Mouse (Mus musculus) left cerebral cortex, adult 11 months (tissue): ENCODE data around the gene Tnrc6a.

Source experiments
- DNase-seq: peaks from one replicate; pipeline ENCODE4 v3.0.0; 2022; ENCODE audit warnings: low spot score

The Tnrc6a gene

GRCm38 (mm10) chr7:123189762-123190161 lies 66.1 kb downstream of the Tnrc6a start:
- DNase-seq: no peak

- no peak for DNase-seq
Observed at GRCm38 (mm10) chr7:123191731-123192130, 68.0 kb downstream of the Tnrc6a start.

DNA sequence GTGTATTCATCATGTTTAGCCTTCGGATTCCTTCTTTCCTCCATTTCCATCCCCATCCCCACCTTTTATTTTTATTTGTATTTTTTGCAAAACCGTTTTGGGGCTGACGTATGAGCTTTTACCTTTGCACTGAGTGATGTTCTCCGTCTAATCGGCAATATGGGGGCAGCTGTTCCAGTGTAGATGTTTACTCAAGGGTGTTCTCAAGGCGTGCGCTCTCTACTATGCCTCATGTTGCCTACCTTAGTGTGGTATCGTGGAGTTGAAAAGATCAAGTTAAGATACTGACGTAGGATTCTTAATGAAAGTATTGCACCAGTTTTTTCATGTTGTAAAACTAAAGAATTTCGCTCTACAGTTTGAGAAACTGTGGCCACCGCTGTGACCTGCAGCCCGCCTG lies 69.5 kb downstream of the Tnrc6a start:
- no peak for DNase-seq

DNA sequence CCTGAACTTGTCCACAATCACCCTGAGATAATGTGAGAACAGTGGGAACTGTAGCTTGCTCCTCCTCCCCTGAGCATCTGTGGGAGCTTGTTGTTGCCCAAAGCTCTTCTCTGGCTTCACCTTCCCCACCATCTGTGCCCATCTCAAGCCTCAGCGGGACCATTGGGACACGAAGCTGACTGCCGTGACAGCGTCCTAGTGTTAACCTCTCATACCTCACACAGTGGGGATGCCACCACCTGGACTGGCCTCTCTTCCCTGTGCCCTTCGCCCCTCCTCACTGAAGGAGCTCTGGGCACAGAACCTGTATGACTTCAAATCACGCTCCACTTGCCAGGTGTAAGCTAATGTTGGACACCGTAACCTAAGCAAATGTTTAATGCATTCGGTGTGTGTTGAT lies 71.0 kb downstream of the Tnrc6a start:
- no peak for DNase-seq

- no peak for DNase-seq
Observed at GRCm38 (mm10) chr7:123196432-123196831, 72.7 kb downstream of the Tnrc6a start.

DNA sequence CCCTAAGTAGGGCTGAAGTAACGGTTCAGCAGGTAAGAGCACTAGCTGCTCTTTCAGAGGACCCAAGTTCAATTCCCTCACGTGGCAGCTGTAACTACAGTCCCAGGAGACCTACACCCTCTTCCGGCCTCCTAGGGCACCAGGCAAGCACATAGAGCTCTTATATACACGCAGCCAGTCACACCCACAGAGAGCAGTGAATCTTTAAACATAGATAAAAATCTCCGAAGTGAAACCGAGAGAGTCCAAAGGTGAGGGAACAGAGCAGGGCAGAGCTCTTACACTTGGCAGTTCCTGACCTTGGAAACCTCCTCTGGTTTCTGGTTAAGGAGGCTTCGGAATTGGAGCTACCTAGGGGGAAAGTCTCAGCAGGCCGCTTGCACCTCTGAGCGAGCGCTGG lies 75.0 kb downstream of the Tnrc6a start:
- no peak for DNase-seq

GRCm38 (mm10) chr7:123199151-123199550 lies 75.5 kb downstream of the Tnrc6a start:
- DNase-seq: no peak

DNA sequence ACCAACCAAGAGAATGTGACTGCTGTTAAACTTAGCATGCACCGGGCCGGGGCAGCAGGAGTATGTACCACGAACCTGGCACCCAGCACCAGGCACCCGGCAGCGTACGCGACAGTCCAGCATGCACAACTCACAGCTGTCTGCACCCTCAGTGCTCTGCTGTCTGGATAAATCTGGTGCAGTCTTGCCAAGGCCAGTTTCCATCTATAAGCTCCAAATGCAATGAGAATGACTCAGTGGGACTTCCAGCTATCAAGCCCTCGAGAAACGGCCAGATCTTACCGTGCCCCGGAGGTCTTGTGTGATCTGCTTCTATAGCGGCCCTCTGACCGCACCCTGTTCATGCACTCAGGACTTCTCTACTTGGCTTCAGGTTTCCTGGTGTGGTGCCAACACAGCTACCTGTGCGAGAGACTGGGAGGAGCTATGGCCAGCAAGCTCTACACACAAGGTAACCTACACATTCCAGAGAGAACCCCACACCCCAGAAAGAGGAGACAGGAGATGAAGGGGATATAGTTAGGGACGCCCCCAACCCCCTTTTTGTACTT lies 76.0 kb downstream of the Tnrc6a start:
- DNase-seq: no peak

GRCm38 (mm10) chr7:123200722-123201121 lies 77.0 kb downstream of the Tnrc6a start:
- DNase-seq: no peak

GRCm38 (mm10) chr7:123205261-123205660 lies 81.6 kb downstream of the Tnrc6a start:
- no peak for DNase-seq

GRCm38 (mm10) chr7:123207561-123207960 lies 83.9 kb downstream of the Tnrc6a start:
- no peak for DNase-seq

- no peak for DNase-seq
Observed at GRCm38 (mm10) chr7:123209864-123210263, 86.2 kb downstream of the Tnrc6a start.

DNA sequence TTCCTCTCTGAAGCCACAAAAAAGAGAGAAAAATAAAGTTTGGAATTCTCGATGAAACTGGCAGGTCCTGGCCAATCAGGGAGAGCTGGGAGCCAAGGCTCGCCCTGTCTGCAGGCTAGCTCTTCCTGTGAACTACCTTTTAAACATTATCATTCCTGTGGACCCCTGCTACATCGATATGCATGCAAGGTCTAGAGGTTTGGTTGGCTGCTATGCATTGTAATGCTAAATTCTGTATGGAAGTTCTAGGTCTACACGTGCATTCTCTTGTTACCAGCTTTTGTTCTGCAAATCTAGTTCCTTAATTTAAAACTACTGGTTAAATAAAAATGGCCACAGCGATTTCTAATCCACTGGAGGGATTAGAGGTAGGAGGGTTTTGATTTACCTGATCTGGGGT lies 87.8 kb downstream of the Tnrc6a start:
- DNase-seq: no peak

- no peak for DNase-seq
Observed at GRCm38 (mm10) chr7:123212316-123212715, 88.6 kb downstream of the Tnrc6a start.

DNA sequence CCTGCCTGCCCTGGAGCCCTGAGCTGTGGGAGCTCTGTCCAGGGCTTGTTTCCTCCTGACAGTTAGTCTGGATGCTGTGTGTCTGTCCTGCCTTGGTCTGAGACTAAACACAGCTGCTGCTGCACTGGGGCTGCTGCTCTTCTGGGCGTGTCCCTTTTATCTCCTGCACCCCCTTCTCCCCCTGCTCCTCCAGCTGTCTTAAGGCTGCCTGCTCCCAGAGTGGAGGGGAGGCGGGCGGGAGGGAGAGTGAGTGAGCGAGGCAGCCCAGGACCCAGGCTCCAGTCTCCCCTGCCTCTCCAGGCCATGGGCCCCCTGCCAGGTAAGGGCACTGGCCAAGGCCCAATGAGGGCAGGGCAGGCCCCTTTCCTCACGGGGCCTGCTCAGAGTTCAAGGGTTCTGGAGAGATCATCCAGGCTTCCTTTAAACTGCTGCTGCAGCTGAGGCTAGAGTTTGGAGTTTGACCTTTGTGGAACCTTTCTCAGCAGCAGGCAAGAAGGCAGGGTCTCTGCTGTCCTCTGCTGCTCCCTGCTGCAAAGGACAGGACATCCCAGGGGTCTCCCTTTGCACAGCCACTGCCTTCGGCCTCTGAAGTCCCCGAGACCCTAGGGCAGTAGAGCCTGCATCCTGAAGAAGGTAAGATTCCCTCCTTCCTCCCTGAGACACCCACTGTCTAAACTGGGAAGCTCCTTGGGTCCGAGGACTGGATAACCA lies 90.8 kb downstream of the Tnrc6a start, which contains the start of gene Slc5a11:
Slc5a11 (plus strand) TSS at position 416 of the 711 bp plus-strand sequence.
- DNase-seq: no peak

DNA sequence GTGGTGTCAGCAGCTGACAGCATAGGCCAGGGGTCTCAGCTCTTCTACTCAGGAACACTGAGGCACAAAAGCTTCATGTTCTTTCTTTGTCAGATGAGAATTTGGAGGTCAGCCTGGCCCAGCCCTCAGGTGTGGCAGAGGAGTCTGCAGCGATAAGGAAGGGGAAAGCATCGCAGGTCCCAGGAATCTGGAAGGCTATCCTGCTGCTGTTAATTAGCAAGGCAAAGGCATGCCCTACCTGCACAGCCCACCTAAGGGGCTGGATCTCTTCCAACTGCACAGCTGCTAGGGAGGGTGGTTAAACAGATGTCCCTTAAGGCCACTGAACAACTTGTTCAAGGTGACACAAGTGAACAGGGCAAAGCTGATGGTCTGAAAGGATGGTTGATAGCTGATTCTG lies 91.5 kb downstream of the Tnrc6a start:
- no peak for DNase-seq

- DNase-seq: no peak
Observed at GRCm38 (mm10) chr7:123217448-123218354, 94.0 kb downstream of the Tnrc6a start.

DNA sequence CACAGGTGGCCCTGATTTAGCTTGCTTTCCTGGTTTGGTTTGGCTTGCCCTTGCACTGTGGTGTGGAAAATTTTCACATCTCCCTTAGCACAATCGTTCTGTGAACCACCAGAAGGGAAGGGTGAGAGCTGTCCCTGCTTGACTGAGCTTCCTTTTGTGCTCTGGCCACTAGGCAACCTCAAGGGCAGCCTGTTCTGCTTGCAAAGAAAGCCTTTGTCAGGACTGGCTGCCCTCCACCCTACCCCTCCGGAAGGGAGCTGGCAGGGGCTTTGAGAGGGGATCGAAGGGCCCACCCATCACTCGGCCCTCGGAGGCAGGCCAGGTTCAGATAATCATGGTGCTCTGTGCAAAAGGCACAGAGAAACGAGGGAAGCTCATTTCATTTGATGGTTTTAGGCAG lies 94.9 kb downstream of the Tnrc6a start:
- DNase-seq: peak; percentile 35

DNA sequence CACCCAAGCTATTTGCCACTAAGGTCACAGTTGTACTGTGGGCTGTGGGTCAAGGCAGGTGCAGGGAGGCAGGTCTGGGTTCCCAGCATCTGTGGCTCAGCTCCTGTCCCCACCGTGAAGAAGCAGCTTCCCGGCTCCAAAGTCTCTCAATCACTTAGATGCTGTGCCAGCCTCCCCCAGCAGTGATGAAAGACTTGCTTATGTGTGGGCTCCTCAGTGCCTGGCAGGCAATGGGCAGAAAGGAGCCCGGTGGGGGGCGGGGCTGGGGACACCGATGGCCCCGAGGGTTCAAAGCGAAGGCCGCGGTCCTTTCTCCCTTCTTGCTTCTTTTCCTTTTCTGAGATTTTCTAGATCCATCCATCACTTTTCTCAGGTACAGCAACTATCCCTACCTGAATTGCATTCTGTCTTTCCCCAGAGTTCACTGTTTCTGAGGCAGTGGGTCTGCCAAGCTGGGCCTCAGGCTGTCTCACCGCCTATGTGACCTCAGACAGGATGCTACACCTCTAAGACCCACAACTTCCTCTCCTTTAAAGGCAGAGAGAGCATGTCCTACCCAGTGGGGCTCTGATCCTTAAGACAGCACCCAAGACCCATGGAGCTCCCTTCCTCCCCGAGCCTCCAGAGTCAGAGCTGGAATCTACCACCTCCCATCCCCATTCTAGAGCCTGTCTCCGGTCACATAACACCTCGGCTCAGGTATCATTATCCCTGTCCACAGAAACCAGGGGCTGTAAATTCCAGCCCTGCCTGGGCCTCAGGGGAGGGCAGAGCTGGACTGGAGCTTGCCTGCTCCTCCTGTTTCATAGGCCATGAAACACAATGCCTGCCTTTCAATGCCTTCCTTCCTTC lies 96.3 kb downstream of the Tnrc6a start:
- no peak for DNase-seq

- DNase-seq: no peak
Observed at GRCm38 (mm10) chr7:123220633-123220942, 96.9 kb downstream of the Tnrc6a start.

DNA sequence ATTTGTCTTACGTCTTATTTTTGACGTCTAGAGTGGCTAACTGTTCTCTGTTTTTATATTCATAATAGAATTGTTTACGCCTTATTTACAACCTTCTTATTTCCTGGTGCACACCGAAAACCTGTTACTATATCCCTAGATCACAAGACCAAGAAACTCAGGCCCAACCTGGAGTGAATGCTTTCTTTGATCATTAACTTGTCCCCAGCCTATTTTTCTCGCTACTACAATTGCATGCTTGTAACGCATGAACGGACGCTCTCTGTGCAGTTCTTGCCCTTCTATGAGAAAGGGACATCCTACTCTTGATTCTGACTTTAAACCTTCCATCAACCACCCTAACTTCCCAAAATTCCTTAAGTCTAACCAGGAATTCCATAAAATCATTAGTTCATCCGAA lies 100.4 kb downstream of the Tnrc6a start:
- DNase-seq: no peak

GRCm38 (mm10) chr7:123225159-123225558 lies 101.5 kb downstream of the Tnrc6a start:
- no peak for DNase-seq
